Mouse (Mus musculus): ENCODE measurements around the gene Zcwpw1.

GRCm38 (mm10) chr5:137744197-137744596 lies 43.4 kb upstream of the Zcwpw1 start:
- no peak for TF ChIP-seq EP300 (IDR thresholded peaks at IDR 0.05; ENCODE audit: low read depth)
- no peak for TF ChIP-seq CTCF (IDR thresholded peaks at IDR 0.05; ENCODE audit: low read depth)
